Mouse (Mus musculus): ENCODE data around the gene Rnf40.

GRCm38 (mm10) chr7:127560580-127560979, 28.0 kb upstream of the Rnf40 start:
- no peak for TF ChIP-seq TCF12 (IDR thresholded peaks at IDR 0.05; ENCODE audit: insufficient read depth, poor library complexity, severe bottlenecking)
- no peak for TF ChIP-seq MAX (IDR thresholded peaks at IDR 0.05; ENCODE audit: low read depth)
- no peak for TF ChIP-seq POLR2A (IDR thresholded peaks at IDR 0.05; ENCODE audit: insufficient read length, low read depth)
